Mouse (Mus musculus): Measurements from ENCODE around the gene Ambra1. TPM values are rescaled to one million over a fixed set of nuclear protein-coding genes. Genes with fewer than 3 reads are reported as not detected.

Ambra1 gene
- polyA plus RNA-seq, 1 experiment from 2014 or later, result 30.3 TPM

DNA sequence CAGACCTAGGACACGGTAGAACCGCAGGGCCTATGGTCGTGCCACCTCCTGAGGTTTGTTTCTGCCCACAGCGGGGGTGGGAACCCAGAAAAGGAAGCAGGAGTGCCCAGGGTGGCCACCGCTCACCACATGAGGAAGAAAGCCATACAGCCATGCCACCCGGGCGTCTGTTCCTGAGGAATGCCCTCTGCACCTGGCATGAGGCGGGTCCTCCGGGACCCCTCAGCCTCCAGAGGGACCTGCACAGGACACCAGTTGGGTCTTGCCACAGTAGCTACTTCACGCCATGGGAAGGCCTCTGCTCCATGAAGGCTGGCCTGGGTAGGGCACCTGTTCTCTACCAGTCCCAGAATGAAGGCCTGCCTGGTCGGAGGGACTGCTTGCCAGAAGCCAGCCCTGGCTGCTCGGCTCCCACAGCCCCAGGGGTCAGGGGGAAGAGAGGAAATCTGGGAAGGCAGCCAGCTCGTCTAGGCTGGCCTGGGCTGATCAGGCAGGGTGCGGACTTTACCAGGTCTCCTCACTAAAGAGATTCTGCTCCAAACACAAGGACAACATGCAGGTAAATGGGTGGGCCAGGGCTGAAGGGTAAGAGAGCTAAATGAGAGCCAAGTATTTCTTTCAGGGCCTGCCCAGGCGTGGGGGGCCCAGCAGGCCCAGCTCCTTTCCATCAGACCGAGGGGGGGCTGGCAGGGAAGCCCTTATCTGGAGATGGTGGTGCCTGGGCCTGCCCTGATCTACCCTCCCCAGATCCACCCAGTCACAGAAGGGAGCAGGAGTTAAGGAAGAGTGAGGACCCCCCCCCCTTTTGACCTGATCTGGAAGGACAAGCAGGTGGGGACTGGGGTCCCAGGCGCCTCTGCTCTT is 219.7 kb downstream of the Ambra1 start:
- ATAC-seq (replicated peaks), result peak; percentile 32
- Histone ChIP-seq H3K4me2 (peak overlapping the region; percentile 21), H3K9ac (no peak overlapping the region), H3K9me3 (no peaks in the 10 kb centered on the region), H3K4me3 (no peak overlapping the region), H3K27me3 (replicated peaks) (0 out of 2 replicates have a peak, but pooled peaks cover 2% of the 10 kb centered on the region), H3K36me3 (replicated peaks) (no peaks in the 10 kb centered on the region), H3K4me1 (peaks cover 36% of the 10 kb centered on the region), H3K27ac (peak overlapping the region; percentile 62)
- WGBS, result 67% methylated on average over 16 of the region's 17 CpGs

DNA sequence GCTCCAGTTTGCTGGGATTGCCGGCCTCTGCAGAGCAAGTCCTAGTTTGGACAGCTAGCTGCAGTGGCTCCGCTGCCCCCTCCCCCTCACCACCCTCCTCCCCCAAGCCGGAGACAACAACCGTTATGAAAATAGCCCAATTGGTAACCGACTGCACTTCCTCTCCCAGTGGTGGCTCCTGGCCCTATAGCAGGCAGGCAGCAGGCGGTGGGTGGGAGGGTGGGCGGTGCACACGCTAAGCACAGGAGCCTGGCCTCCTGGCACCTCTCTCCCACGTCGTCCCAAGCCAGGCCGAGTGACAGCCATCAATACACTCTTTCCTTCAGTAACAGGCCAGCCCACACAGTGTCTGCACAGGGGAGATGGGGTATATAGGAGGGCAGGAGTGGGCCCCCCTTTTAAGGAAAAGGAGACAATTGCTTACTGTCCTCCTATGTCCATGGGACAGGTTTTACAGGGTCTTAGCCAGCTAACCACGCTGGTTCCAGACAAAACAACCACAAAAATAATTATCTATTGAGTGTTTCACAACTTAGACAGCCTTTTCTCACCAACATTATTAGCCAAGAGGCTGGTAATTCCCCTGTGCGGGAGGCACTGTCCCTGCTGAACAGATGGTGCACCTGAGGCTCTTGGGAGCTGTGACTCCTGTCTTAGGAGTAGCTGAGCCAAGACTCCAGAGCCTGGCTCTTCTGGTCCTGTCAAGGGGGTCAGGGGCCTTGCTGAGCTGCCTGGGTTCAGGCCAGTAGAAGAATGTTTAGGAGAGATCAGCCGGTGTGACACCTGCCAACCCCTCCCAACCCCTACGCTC is 220.5 kb downstream of the Ambra1 start:
- peak overlapping the region; percentile 21 for H3K4me2 ChIP-seq
- H3K9me3 ChIP-seq, result no peaks in the 10 kb centered on the region
- H3K27ac ChIP-seq, result peak overlapping the region; percentile 62
- H3K27me3 ChIP-seq (replicated peaks), result no peaks in the 10 kb centered on the region
- ATAC-seq (replicated peaks), result peak; percentile 32; the same call in 1 of the 2 replicates
- no peaks in the 10 kb centered on the region for H3K36me3 ChIP-seq (replicated peaks)
- no peak overlapping the region for H3K4me3 ChIP-seq
- WGBS, result 20% methylated on average over 15 of the region's 15 CpGs
- no peak overlapping the region for H3K9ac ChIP-seq
- peaks cover 35% of the 10 kb centered on the region for H3K4me1 ChIP-seq

DNA sequence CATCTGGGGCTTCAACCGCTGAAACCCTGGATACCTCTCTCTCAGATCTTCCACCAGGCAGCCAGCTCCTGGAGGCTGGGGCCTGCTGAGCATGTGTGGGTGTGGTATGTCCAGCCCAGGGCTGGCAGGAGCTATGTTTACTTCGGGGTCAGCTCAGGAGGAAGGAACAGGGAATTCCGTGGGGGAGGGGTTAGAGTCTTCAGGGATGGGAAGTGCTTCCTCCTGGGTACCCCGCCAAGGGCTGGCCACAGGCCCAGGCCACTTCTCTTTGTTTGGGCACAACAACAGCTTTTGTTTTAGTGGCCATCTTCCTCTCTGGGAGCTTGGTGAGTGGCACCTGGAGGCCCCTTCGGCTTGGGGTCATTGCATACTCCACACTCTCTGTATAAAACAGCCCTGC is 223.9 kb downstream of the Ambra1 start:
- Histone ChIP-seq H3K9ac (no peak overlapping the region), H3K36me3 (replicated peaks) (no peaks in the 10 kb centered on the region), H3K9me3 (no peaks in the 10 kb centered on the region), H3K4me2 (no peak overlapping the region), H3K27me3 (replicated peaks) (no peaks in the 10 kb centered on the region), H3K27ac (no peak overlapping the region), H3K4me3 (no peak overlapping the region), H3K4me1 (peaks cover 31% of the 10 kb centered on the region)
- no peak for ATAC-seq (replicated peaks)
- 26% methylated on average over 5 of the region's 5 CpGs for WGBS

DNA sequence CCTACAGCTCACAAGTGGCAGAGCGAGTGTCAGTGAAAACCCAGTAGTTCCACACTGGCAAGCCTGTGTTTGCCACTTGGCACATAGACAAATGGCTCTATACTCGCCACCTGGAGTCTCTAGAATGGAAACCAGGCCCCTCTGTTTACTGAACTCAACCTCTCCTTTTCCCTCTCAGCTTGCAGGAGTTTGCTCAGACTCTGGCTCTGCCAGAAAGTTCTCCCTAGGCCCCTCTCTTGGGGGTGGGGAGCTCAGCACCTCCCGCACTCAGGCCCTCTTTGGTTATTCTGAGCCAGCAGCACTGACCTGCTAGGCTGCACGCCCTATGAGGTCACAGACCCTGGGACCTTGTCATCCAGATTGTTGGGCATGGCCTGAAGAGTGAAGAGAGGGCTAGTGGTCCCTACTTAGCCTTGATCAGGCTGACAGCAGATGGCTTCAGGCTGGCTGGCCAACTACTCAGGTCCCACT is 225.2 kb downstream of the Ambra1 start:
- Histone ChIP-seq H3K4me3 (no peak overlapping the region), H3K27me3 (replicated peaks) (no peaks in the 10 kb centered on the region), H3K9me3 (no peaks in the 10 kb centered on the region), H3K4me2 (no peak overlapping the region), H3K9ac (no peak overlapping the region), H3K36me3 (replicated peaks) (no peaks in the 10 kb centered on the region), H3K4me1 (peaks cover 18% of the 10 kb centered on the region), H3K27ac (no peak overlapping the region)
- 85% methylated on average over 4 of the region's 4 CpGs for WGBS
- no peak for ATAC-seq (replicated peaks)

- 86% methylated on average over 6 of the region's 6 CpGs for WGBS
- H3K4me2 ChIP-seq, result no peak overlapping the region
- H3K4me1 ChIP-seq, result peaks cover 12% of the 10 kb centered on the region
- no peaks in the 10 kb centered on the region for H3K36me3 ChIP-seq (replicated peaks)
- H3K9me3 ChIP-seq, result no peaks in the 10 kb centered on the region
- no peak for ATAC-seq (replicated peaks)
- H3K27me3 ChIP-seq (replicated peaks), result no peaks in the 10 kb centered on the region
- H3K4me3 ChIP-seq, result no peak overlapping the region
- no peak overlapping the region for H3K9ac ChIP-seq
- H3K27ac ChIP-seq, result no peak overlapping the region
Measured at GRCm38 (mm10) chr2:91955875-91956274, 225.9 kb downstream of the Ambra1 start.

DNA sequence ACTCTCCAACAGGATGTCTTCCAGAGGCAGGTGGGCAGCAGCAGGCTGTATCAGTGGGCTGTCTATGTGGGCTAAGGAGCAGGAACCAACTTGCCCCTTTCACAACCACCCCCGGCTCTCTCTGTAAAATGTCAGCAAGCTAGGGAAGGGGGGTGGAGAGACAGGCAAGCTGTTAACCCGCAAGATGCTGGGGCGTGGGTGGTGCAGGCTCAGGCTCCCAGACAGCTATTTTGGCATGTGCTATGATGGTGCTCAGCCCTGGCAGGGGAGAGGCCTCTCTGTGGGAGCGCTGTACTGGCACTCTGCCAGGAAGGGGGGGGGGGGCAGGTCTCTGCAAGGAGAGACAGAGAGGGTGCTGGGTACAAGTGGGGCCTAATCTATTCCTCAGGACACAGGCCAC is 227.2 kb downstream of the Ambra1 start:
- H3K4me1 ChIP-seq, result peaks cover 17% of the 10 kb centered on the region

DNA sequence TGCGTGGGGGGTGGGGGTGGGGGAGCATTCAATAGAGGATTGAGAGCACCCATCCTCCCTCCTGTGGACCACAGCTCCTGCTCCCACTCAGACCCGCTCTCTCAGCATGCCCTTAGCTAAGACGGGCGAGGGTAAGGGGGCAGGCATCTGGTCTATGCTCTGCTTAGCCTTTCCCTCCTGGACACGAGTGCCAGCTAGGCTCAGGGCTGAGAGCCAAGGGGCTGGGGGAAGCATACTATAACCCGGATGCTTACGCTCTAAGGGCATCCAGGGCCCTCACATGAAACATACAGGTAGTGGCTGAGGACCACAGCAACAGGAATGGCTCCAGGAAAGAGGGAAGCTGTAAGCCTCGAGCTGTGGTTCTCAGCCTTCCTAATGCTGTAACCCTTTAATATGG is 228.1 kb downstream of the Ambra1 start:
- no peak overlapping the region for H3K27ac ChIP-seq
- H3K27me3 ChIP-seq (replicated peaks), result no peaks in the 10 kb centered on the region
- H3K9ac ChIP-seq, result no peak overlapping the region
- peaks cover 26% of the 10 kb centered on the region for H3K4me1 ChIP-seq
- WGBS, result 85% methylated on average over 8 of the region's 8 CpGs
- H3K4me2 ChIP-seq, result no peak overlapping the region
- H3K4me3 ChIP-seq, result no peak overlapping the region
- no peaks in the 10 kb centered on the region for H3K9me3 ChIP-seq
- no peaks in the 10 kb centered on the region for H3K36me3 ChIP-seq (replicated peaks)
- no peak for ATAC-seq (replicated peaks)

More for the DNA sequence above, 227.2 kb downstream of the Ambra1 start:
- H3K9ac ChIP-seq, result no peak overlapping the region
- H3K27ac ChIP-seq, result no peak overlapping the region
- no peak overlapping the region for H3K4me2 ChIP-seq
- ATAC-seq (replicated peaks), result peak; percentile 13; the same call in 1 of the 2 replicates
- H3K4me3 ChIP-seq, result no peak overlapping the region
- no peaks in the 10 kb centered on the region for H3K9me3 ChIP-seq
- no peaks in the 10 kb centered on the region for H3K27me3 ChIP-seq (replicated peaks)
- WGBS, result 30% methylated on average over 4 of the region's 4 CpGs
- no peaks in the 10 kb centered on the region for H3K36me3 ChIP-seq (replicated peaks)

DNA sequence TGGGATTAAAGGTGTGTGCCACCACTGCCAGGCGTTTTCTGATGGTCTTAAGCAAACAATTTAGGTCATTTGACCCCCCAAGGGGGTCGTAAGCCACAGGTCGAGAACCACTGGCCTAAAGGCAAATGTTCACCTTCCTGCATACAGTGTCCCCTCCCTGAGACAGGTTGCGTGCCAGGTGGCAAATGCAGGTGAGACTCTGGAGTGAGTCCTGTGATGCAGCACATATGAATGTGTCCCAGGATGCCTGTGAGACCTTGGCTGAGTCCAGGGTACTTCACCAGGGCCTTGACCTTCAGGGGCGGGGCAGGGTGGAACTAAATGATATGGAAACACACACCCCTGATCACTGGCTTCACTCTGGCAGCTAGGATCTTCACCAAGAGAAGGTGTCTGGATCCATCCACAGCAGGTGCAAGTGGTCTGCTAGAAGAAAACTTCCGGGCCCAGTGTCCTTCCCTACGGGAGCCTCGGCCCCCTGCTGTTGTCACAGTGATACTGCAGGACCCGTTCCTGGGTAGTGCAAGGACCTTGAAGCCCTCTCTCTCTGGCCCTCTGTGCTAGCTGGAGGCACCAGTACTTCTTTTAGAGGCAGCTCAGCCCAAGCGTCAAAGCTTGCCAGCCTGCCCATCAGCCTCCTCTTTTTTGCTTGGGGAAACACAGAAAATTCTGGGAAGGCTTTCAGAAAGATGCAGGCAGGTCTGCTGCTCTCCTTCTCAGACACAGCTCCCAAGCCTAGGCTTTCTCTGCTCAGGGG is 228.9 kb downstream of the Ambra1 start:
- H3K9me3 ChIP-seq, result no peaks in the 10 kb centered on the region
- H3K4me3 ChIP-seq, result no peak overlapping the region
- H3K27me3 ChIP-seq (replicated peaks), result no peaks in the 10 kb centered on the region
- no peak overlapping the region for H3K9ac ChIP-seq
- H3K27ac ChIP-seq, result no peak overlapping the region
- no peaks in the 10 kb centered on the region for H3K36me3 ChIP-seq (replicated peaks)
- peaks cover 27% of the 10 kb centered on the region for H3K4me1 ChIP-seq
- no peak overlapping the region for H3K4me2 ChIP-seq
- ATAC-seq (replicated peaks), result no peak
- 53% methylated on average over 10 of the region's 10 CpGs for WGBS

- peaks cover 29% of the 10 kb centered on the region for H3K4me1 ChIP-seq
- no peak overlapping the region for H3K9ac ChIP-seq
Measured at GRCm38 (mm10) chr2:91959544-91960410, 229.8 kb downstream of the Ambra1 start.

DNA sequence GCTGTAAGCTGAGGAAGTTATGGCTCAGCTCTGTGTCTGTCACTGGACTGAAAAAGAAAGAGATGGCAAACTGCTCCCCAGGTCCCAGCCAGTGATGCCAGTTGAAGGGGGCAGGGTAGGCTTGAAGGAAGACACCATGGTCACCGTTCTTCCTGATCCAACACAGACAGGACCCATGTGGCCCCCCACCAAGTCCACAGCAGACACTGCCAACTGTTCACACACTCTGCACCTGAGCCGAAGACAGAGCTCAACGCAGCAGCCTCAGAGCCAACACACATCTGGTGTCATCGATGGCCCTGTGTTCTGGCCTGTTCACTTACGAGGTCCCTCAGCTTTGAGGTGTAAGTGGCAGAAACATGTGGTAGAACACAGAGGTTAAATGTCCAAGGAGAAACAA is 230.5 kb downstream of the Ambra1 start:
- no peak for ATAC-seq (replicated peaks)

More at GRCm38 (mm10) chr2:91959544-91960410, 229.8 kb downstream of the Ambra1 start:
- H3K9me3 ChIP-seq, result no peaks in the 10 kb centered on the region
- H3K27ac ChIP-seq, result no peak overlapping the region
- H3K36me3 ChIP-seq (replicated peaks), result no peaks in the 10 kb centered on the region
- WGBS, result 74% methylated on average over 11 of the region's 11 CpGs
- no peak for ATAC-seq (replicated peaks)
- H3K27me3 ChIP-seq (replicated peaks), result no peaks in the 10 kb centered on the region
- no peak overlapping the region for H3K4me2 ChIP-seq
- no peak overlapping the region for H3K4me3 ChIP-seq

More for the DNA sequence above, 230.5 kb downstream of the Ambra1 start:
- H3K4me2 ChIP-seq, result no peak overlapping the region
- H3K36me3 ChIP-seq (replicated peaks), result no peaks in the 10 kb centered on the region
- no peak overlapping the region for H3K4me3 ChIP-seq
- H3K9me3 ChIP-seq, result no peaks in the 10 kb centered on the region
- WGBS, result 91% methylated on average over 5 of the region's 5 CpGs
- no peak overlapping the region for H3K27ac ChIP-seq
- 0 out of 2 replicates have a peak, but pooled peaks cover under 1% of the 10 kb centered on the region for H3K27me3 ChIP-seq (replicated peaks)
- no peak overlapping the region for H3K9ac ChIP-seq
- H3K4me1 ChIP-seq, result peaks cover 29% of the 10 kb centered on the region
